Mouse (Mus musculus) adrenal gland (tissue): ENCODE measurements at regions not wholly inside any gene's neighbourhood (a gene's known extent, or its start where the extent isn't known, plus 50 kb on each side); places are given as distances from the start of the nearest gene placed in this dataset.

Source experiments
- intact Hi-C: fragments of 180-260 bp; cut with DNase I; formaldehyde crosslinking; loops from one replicate; pipeline ENCODE4 v1.15.1; 2025

DNA sequence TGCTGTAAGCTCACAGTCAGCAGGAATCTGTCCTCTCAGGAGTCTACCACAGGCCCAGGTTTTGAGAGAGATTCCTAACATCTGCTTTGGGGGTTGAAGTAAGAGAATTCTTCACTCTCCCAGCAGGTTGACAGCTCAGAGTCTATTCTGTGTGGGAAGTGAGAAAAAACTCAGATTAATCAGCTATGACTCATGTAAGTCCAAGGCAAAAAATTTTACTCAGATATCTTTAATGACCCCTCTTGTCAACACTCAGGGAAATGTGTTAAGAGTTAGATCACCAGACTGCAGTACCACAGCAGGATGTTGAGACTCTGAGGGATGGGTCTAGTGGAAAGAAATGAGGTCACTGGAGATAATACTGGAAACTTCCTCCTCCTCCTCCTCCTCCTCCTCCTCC lies 688.4 kb downstream of the Hs3st4 start:
- intact Hi-C loops, result no loop called here

DNA sequence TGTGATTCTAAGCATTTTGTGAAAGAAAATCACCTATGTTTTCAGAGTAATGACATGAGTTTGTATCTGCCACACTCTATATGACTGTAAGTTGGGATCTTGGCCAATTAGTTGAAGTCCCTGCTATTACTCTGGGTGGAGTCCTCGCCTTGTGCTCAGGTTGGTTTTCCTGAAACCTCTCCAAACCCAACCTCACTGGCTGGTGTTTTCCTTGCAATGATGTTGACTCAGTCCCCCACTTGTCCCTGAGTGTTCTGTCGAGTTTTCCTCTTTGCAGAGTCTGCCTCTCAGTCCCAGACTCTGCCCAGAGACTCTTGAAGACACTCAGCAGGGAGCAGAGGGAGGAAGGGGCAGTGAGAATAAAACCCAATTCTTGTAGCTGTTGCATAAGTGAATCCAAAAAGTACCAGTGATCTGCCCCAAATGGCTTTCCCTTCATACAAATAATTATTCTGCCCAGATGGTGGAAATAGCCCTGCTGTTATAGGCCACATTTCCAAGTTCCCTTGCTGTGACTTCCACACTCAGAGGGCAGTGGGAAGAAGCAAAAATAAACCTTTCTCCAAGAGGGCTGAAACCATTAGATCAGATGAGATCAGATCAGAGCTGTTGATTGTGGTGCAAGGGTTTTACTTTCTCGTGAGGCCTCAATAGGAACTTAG lies 694.3 kb downstream of the Hs3st4 start:
- intact Hi-C loops, result no loop called here

DNA sequence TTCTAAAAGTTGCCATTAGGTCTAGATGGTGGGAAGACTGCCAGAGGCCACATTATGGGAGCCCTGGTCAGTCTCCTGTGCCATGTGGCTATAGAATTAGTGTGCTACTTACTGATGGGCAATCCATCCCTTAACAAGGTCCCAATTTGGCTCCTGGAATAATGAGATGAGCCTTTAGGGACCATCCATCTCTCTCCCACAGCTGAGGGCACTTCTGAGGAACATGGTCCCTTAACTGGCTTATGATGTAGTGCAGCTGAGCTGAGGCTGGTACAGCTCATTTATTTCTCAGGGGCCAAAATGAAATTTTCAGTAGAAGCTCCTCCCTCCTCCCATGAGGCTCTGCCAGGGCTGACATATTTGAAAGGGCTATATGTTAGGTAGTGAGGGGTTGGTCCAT lies 697.9 kb downstream of the Hs3st4 start:
- intact Hi-C loops, result no loop called here

DNA sequence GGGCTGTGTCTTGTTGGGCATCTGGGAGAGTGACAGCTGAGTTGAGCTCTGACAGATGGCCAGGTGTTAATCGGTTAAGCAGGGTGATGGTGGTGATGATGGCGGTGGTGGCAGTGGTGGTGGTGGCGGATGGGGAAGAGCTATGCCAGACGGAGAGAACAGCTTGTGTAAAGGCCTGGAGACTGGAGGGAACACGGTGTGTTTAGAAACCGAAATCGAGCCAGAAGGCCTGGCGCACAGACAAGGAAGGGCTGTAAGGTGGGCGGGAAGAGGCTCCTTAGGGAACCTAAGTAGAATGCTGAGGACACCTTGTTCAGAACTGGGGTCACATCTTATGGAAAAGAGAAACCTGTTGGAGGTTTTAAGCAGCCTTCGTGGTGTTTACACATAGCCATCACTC lies 698.5 kb downstream of the Hs3st4 start:
- intact Hi-C loops, result no loop called here

DNA sequence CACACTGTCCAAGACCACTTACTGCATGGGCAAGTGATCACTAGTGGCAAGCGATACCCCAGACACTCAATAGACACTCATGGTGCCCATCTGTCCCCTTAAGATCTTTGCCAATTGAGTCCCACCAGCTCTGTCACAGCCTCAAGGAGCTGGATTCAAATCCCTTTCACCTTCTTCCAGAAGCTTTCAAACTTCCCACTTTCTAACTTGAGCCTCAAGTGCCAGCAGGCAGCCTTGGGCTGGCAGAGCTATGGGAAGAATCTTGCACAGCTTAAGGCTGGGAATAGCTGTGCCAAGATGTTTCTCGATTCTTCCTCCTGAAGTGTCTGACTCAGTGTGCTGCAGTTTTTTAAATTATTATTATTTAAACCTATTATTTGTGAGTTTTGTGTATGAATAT lies 699.2 kb downstream of the Hs3st4 start:
- intact Hi-C loops, result no loop called here

DNA sequence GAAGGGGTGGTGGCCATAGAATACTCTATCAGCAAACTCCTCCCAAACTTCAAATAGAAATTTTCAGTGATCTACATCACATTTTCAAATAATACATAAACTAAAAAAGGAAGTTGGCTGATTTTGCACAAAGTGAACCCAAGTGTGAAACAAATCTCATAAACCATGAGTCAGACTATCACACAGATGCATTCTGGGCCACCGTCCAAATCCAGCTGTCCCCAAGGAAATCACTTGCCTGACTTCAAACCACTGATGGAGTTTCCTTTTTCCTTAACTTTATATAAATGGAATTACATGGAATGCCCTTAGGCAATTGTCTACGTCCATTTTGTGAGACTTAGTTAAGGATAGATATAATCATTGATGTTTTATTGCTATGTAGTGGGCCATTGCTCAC lies 702.8 kb downstream of the Hs3st4 start:
- intact Hi-C loops, result no loop called here

DNA sequence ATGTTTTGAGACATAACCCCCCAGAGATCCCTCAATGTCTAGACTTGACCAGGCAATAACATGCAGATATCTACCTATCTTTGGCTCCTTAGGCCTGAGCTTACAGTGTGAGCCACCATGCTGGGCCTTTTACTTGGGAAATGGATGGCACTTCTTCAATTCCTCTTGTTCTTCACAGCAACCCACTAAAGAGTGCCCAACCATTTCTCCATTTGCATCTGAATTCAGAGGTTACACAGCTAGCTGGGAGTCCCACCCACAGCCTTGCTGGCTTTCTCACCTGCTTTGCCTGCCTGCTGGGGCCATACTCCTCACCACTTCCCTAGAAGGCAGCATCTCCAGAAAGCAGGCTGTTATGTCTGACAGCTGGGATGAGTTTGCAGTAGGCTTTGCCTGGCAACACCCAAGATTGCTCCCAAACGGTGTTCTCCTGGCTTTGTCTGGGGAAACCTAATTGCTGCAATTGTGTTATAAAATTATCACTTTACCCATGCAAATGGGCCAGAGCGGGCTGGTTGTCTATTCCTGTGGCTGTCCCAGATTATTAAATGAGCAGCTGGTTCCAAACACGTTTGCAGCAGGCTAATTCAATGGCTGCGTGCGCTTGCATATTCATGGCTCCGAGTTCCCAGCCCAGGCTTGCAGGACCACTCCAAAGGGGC lies 721.6 kb downstream of the Hs3st4 start:
- intact Hi-C loops, result no loop called here

DNA sequence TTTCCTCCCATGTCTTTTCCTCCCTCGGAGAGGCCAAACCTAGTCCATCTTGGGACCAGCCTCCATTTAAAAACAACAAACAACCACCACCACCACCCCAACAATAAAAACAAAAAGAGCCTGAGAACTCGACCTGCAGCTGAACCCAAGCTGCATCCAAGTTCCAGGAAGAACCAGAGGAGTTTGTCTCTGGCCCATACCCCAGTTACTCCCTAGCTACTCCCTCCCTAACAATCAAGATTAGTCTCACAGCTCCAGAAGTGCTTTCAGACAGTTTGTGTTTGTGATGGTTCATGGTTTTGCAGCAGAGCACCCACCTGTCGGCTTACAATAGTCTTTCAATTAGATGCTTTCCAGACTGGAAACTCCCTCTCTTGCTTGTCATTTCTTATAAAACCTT lies 724.5 kb downstream of the Hs3st4 start:
- intact Hi-C loops, result no loop called here

DNA sequence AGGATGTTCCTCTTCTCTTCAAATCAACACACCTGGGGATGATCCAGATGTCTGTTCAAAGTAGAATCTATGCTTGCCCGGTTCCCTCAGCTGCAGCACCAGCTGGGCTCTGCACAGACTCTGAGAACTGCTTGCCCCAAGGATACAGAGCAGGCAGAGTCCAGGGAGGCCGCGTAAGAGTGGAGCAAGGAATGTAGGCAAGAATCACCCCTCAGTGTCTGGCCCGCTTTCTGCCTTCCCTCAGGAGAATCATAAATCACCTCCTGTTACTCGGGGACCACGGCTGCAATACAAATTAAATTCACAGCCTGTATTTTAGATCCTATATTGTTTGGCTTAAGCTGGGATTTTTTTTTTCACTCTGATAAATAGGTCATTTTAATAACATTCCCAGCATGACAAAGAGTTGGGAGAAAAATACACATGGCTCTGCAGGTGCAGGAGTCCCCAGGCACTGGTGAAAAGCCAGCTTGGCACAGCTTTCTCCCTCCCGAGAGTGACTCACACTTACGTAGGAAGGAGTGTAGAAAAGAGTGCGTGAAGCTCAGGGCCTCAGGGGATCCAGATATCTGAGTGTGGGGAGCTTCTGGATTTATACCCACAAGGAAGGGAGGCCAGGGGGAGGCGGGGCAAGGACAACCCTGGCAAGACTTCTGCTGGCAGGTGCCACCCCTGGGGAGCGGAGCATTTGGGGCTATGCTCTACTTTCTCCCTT lies 726.3 kb downstream of the Hs3st4 start:
- intact Hi-C loops, result no loop called here

DNA sequence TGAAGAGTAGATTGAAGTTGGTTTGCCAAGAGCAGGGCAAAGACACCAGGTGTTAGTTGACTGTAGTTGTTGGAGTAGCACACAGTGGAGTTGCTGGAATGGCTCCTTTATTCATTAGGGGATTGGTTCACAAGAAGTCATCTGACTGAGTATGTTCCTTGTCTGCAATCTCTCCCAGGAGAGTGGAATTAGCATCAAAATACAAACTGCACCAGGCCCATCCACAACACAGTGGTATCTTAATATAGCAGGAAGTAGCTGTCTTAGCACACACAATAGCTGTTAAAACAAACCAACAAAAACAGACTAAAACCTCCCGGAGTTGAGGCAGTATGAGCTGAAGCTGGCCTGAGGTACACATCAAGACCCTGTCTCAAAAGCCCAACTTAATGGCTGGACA lies 723.5 kb upstream of the Kdm8 start:
- intact Hi-C loops, result no loop called here

DNA sequence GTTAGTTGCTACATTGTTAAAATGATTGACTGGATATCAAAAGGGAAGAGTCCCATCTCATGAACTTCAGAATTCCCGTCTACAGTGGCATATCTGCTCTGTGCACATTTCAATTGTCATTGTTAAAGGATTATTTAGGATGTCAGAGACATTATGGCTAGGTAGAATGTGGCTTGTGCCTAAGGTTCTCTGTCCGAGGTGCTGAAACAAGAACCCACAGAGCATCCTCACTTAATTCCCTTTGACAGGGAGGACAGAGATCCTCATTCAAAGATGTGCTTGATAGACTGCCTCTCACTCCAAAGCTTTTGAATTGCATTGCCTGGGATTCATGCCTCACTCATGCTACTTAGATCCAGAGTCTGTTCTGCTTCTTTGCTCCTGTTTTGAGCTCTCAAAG lies 702.4 kb upstream of the Kdm8 start:
- intact Hi-C loops, result no loop called here

DNA sequence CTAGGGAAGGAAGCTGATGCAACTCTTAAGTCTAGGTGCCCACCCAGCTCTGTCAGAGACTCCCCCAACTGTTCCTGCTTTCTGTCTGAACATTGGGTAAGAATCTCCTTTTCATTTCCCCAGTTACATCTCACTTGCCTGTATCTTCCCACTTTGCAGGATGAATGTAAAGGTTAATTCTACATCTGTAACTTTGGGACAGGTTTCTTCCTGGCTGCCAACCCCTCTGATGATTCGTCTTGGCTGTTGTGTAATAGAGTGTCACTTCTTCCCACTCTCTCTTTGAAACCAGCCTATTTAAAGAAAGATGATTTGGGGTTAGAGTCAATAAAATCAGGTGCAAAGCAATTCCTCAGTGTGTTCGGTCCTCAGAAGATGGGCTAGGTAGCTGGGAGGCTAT lies 698.2 kb upstream of the Kdm8 start:
- intact Hi-C loops, result no loop called here

DNA sequence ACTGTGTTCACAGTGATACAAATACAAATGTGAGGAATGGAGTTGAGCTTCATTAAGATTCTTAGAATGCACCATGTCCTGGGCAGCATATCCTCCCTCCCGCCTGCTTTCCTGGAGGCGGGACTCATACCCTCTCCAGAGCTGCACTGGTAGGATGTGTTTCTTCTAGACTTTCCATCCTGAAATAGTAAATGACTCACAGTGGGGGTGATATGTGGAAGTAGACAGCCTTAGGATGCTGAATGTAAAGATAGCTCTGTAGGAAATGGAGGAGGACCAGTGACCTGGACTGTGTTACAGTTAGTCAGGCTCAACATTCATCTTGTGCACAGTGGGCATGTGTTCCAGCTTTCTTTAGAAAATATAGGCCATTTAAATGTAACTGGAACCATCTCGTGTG lies 696.1 kb upstream of the Kdm8 start:
- intact Hi-C loops, result no loop called here

DNA sequence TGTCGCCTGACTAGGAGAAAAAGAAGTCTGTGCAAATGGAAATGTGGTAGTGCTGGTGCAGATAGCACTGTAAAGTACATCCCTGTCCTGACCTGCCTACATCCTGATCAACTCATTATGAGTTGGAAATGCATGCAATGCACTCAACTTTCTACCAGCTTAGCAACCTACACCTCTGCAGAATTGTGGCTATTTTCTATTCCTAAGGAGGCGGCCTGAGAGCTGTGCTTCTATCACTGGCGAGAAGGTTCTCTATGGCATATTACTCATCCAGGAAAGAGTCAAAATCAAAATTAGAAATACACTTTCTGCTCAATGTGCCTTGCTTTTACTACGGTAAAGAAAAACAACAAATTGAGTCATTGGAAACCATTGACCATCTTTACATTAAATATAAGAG lies 685.4 kb upstream of the Kdm8 start:
- intact Hi-C loops, result no loop called here

DNA sequence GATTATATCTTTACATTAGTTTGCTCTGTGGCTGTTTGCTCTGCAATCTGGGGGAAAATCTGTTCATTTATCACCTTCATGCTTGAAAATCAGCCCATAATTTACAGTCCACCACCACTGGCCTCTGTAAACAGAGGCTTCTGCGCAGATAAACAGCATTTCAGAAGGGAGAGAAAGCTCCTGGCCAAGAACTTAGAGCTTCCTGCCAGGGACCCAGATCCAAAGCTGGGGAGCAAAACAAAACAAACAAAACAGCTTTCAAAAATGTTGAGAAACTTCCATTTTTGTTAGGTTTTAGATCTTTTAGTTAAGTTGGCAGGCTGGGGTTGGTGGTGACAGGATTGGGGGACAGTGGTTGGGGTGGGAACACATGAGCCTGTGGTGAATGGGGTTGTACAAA lies 666.7 kb upstream of the Kdm8 start:
- intact Hi-C loops, result no loop called here

DNA sequence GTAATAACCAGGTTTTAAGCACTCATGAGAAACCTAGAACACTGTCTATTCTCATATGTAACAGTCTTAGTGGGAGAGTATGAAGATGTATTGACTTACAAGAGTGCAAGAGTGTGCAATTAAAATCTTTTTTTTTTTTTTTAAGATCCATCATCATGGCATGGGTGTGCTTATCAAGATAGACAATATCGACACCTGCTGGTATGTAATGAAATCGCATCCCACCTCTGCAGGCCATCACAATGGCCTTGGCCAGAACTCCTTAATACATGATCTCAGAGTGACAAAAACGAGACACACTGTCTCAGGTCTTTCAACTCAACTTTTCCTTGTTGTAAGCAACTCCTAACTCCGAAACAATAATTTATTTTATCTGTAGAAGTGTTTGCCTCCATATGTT lies 661.7 kb upstream of the Kdm8 start:
- intact Hi-C loops, result loop anchor here (5.0 kb wide), 1 partner anchor 651 kb away; no protein-coding TSS in a partner anchor

DNA sequence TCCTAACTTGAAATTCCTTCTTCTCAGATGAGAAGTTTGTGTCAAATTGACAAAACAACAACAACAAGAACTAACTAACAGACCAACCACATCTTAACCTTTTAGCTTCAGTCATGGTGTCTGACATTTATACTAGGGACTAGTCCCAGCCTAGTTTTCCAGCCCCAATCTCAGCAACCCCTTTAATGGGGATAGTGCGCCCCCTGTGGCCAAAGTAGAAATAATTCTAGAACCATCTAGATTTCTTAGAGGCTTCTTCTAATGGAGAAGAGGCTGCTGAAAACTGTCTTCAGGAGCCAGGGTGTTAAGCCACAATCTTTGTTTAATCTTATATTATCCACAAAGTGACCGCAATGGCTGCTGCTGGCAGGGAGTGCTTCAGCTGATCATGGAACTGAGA lies 659.5 kb upstream of the Kdm8 start:
- intact Hi-C loops, result loop anchor here (5.0 kb wide), 1 partner anchor 653 kb away; no protein-coding TSS in a partner anchor

DNA sequence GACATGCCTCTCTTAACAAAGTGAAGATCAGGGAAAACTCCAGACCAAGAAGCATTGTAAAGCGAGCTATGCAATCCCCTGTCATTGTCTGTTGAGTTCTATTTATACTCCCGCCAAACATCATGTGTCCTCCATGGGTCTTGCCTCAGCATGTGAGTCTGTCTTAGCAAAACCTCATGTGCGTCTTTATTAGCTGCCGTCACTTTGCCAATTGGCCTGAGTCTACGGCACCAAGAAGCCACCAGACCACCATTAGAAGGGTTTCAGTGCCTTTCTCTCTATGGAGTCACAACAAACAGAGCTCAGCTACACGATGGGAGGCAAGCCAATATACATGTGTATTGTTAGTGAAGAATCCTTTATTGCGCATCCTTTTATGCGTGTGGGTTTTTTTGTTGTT lies 658.6 kb upstream of the Kdm8 start:
- intact Hi-C loops, result no loop called here

DNA sequence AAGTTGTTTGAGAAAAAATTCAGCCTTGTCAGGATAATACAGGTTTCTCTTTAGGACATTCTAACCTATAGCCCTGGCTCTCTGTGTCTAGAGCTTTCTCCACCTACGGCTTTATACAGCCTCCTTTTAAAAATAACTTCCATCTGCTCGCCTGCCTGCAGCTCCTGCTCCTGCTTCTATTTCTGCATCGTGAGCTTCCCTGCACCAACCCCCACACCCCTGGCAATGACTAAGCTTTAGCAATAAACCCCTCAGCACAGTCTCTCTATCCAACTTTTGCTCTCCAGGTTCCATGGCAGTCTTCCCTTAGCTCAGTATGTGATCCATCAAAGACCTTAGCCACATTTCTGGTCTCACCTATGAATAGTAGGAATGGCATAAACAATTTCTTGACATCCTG lies 655.7 kb upstream of the Kdm8 start:
- intact Hi-C loops, result no loop called here

DNA sequence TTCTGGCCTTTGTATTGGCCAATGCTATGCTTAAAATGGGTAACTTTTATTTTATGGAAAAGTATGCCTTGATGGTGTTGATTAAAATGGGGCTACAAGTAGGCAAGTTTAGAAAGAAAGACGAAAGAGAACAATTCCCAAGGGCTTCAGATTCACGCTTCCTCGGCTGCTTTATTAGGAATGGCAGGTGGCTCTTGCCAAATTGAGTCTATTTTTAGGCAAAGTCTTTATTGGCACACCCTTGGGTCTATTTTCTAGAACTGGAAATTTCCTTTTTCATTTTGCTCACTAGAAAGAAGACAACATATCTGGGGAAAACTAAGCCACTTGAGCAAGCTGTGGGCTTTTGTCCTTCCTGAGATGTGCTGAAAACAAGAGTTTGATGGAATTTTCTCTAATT lies 641.4 kb upstream of the Kdm8 start:
- intact Hi-C loops, result no loop called here

DNA sequence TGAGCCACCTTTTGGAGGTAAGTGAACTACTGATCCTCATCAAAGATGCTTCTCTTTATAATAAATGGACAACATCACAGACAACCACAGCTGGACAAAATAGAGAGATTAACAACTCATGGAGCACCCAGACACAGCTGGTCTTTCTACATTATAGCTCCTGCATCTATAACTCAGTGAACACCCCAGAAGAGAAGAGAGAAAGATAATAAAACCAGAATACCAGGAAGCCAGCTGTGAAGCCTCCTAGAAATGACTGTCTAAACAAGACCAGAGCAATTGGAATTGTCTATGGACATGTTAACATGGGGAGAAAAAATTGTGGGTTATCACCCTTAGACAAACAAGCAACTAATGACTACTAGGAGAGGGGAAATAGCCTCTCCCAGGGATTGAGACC lies 609.8 kb upstream of the Kdm8 start:
- intact Hi-C loops, result no loop called here

DNA sequence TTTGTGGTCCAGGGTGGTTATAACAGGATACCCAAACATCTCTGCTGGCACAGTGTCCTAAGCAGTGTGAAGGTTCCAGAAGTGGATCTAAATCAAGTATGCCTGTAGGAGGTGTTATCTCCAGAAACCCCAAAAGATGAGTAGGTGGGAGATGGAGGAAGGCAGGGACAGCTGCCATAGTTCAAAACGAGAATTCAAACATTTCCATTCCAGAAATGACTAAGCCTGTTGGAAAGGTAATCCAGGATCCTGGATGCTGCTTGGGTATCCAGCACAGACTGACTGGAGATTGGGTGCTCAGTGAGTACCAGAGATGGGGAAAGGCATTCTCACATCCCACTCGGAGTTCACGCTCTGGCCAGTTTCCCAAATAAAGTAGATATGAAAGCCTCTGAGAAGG lies 607.9 kb upstream of the Kdm8 start:
- intact Hi-C loops, result no loop called here

DNA sequence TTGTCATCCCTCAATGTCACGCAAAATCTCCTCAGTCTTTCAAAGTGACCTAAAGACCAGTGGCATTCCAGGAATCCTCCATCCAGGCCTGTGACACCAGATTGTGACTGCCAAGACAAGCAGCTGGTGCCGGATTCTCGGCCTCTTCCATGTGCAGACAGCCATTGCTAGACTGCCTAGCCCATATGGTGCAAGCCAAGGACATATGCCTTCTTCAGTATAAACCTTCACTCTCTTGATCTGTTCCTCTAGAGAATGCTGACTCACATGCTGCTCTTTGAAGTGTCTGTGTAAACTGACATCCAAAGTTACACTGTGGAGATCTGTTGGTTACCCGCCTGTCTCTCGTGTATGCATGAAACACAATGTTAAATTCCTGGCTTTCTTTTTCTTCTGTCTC lies 589.4 kb upstream of the Kdm8 start:
- intact Hi-C loops, result no loop called here
